Mouse (Mus musculus) E14TG2a.4 (cell line): ENCODE results near the gene C1rb.
"Not testable (repeated sequence)": the region's sequence is repeated elsewhere in the genome, so short reads cannot be mapped to it uniquely, and the experiment has no call there.

Experiments used
- H3K27me3 ChIP-seq: 2 replicates; pipeline ENCODE4 v1.6.1; 2014; ENCODE audit warnings: low read length, control low read depth; ENCODE audit not compliant: insufficient read depth
- H3K36me3 ChIP-seq: 2 replicates; pipeline ENCODE4 v1.6.1; 2014; ENCODE audit warnings: low read length, control low read depth; ENCODE audit not compliant: insufficient read depth
- H3K4me1 ChIP-seq: replicated peaks from 2 replicates; pipeline ENCODE4 v1.6.1; 2014; ENCODE audit warnings: low read depth, low read length, control low read depth
- H3K4me3 ChIP-seq: replicated peaks from 2 replicates; pipeline ENCODE4 v1.5.1; 2014; ENCODE audit warnings: mild to moderate bottlenecking, low read length
- H3K9me3 ChIP-seq: 2 replicates; pipeline ENCODE4 v1.6.1; 2014; ENCODE audit warnings: low read length, control low read depth
- CTCF ChIP-seq: conservative IDR thresholded peaks from 2 replicates; pipeline ENCODE4 v1.5.1; 2014; ENCODE audit warnings: low read length
- NANOG ChIP-seq: IDR thresholded peaks from 2 replicates; pipeline ENCODE4 v1.6.1; 2014; ENCODE audit warnings: borderline replicate concordance, low read length, mixed read lengths
- POU5F1 ChIP-seq: IDR thresholded peaks from 2 replicates; pipeline ENCODE4 v1.6.1; 2014; ENCODE audit warnings: low read length, borderline replicate concordance

C1rb gene

GRCm38 (mm10) chr6:124570026-124570425 lies at the start of gene C1rb:
Gene C1rb, plus strand, starts transcription at chr6:124570294.
- Histone ChIP-seq H3K9me3 (no peaks in the 10 kb centered on the region), H3K4me1 (peaks cover 6% of the 10 kb centered on the region), H3K36me3 (no peaks in the 10 kb centered on the region), H3K4me3 (peak within 1 kb of the TSS; percentile 39), H3K27me3 (no peaks in the 10 kb centered on the region)
- TF ChIP-seq POU5F1 (no peak), CTCF (peak; percentile 97)

GRCm38 (mm10) chr6:124522082-124522481 lies 48.0 kb upstream of the C1rb start:
- not testable (repeated sequence) for H3K36me3 ChIP-seq, H3K4me1 ChIP-seq, H3K4me3 ChIP-seq, H3K27me3 ChIP-seq, H3K9me3 ChIP-seq

DNA sequence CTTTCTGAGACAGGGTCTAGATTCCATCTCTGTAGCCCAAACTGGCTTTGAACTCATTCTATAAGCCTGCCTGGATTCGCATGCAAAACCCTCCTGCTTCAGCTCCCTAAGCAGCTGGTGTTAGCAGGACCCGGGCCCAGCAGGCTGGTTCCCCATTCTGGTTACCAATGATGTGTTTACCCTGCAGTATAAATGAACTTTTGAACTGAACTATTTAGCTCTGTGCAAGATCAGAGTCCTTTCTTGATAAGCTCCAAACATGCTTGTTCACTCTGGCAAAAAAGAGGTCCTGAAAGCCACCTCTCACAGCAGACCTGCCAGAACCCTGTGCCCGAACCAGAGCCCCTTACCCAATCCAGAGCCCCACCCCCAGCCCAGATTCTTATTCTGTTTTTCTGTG lies 42.2 kb upstream of the C1rb start:
- no peak for TF ChIP-seq NANOG
- no peak for TF ChIP-seq POU5F1
- Histone ChIP-seq H3K27me3 (no peaks in the 10 kb centered on the region), H3K4me3 (no peak overlapping the region), H3K9me3 (no peaks in the 10 kb centered on the region), H3K36me3 (no peaks in the 10 kb centered on the region), H3K4me1 (no peaks in the 10 kb centered on the region)

- Histone ChIP-seq H3K27me3 (no peaks in the 10 kb centered on the region), H3K36me3 (no peaks in the 10 kb centered on the region), H3K4me1 (no peaks in the 10 kb centered on the region), H3K4me3 (no peak overlapping the region), H3K9me3 (peaks cover 5% of the 10 kb centered on the region)
- TF ChIP-seq POU5F1 (no peak), NANOG (no peak), CTCF (no peak)
Observed at GRCm38 (mm10) chr6:124531077-124531476, 39.0 kb upstream of the C1rb start.

DNA sequence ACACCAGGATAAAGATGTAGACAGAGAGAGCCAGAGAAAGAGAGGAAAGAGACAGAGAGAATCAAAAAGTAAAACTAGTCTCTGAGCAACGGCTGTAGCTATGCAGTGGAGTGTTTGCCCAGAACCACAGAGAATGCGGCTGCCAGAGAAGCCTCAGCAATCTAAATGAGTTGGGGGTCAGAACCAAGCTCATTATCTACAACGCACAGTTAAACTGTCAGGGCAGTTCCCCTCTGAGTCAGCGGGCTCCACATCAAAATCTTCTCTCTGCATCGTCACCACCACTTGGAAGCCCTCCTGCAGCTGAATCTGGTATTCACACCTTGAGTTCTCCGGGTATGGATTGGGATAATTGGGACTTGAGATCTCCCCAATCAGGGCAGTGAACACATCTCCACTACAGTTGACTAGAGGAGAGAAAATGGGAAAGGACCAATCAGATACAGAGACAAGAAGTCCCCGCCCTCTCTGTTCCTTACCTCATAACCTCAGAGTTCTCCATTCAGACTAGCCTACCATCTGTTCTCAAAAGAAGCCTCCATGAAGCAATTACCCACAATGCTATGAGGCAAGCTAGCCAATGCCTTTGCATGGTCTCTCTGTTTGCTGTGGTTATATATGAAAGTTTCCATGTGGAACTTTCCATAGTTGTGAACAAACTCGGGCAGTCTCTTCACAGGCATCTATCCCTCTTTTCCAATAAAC lies 33.8 kb upstream of the C1rb start:
- H3K27me3 ChIP-seq, H3K4me1 ChIP-seq, H3K9me3 ChIP-seq, H3K36me3 ChIP-seq, H3K4me3 ChIP-seq: not testable (repeated sequence)

DNA sequence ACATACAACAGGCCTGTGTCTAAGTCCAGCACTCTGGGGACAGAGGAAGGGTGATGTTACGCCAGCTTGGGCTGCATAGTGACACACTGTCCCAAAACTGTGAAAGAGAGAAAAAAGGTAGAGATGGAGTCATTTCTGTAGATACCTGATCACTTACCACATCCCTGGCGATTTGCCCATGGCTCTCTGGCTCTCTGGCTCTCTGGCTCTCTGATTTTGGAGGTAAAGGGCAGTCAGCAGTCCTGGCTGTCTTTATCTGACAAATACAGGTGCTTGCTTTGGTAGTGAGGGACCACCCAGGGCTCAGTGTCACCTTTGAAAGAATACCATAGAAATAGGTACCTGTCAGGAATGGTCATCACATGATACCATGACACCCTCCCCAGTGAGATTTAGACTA lies 28.9 kb upstream of the C1rb start:
- not testable (repeated sequence) for H3K4me1 ChIP-seq, H3K36me3 ChIP-seq, H3K9me3 ChIP-seq, H3K27me3 ChIP-seq, H3K4me3 ChIP-seq

DNA sequence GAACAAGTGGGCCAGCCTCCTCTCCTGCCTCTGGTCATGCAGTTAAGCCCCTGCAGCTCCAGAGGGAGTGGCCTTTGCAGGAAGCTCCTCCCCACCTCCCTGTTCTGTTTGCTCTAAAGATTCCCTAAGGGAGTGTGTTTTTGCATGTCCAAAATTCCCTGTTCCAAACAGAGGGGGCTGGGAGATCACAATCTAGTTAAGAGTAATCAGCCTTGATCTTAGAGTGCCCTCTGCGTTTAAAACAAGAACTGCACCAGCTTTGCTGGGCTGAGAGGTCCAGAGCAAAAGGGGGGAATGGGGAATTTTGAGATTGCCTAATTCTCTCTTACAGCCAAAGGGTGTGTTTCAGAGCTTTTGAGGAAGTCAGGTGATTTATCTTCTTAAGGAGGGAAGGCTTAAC lies 27.8 kb upstream of the C1rb start, which contains the start of gene C1s1:
Gene C1s1, minus strand, starts transcription at position 76 of the 400 bp plus-strand sequence.
- H3K27me3 ChIP-seq, H3K4me3 ChIP-seq, H3K4me1 ChIP-seq, H3K36me3 ChIP-seq: not testable (repeated sequence)
- peaks cover 11% of the 10 kb centered on the region for H3K9me3 ChIP-seq
- TF ChIP-seq CTCF: peak; percentile 65

DNA sequence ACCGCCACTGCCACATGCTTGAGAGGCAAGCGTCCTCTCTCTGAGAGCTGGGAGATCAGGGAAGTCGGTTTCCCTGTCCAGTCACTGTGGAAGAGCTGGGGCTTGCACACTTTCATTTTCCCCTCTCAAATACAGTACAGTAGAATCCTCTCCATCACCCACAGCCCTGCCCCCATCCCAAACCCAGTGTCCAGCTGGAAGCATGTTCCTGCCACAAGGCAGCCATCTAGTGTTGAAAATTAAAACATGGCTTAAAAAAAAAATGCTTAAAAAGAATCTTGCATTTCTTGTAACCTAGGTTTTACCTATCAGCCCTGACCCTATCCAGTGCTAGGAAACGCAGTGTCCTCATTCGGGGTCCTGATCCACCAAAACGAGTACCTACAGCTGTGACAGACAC lies 25.6 kb upstream of the C1rb start:
- no peaks in the 10 kb centered on the region for H3K36me3 ChIP-seq
- H3K27me3 ChIP-seq: no peaks in the 10 kb centered on the region
- no peak overlapping the region for H3K4me3 ChIP-seq
- H3K4me1 ChIP-seq: peaks cover 7% of the 10 kb centered on the region
- TF ChIP-seq CTCF (no peak), POU5F1 (no peak), NANOG (no peak)
- H3K9me3 ChIP-seq: peaks cover 18% of the 10 kb centered on the region

- TF ChIP-seq NANOG: no peak
- no peak for TF ChIP-seq CTCF
- no peak for TF ChIP-seq POU5F1
- peaks cover 28% of the 10 kb centered on the region for H3K9me3 ChIP-seq
Observed at GRCm38 (mm10) chr6:124545425-124545824, 24.7 kb upstream of the C1rb start.

DNA sequence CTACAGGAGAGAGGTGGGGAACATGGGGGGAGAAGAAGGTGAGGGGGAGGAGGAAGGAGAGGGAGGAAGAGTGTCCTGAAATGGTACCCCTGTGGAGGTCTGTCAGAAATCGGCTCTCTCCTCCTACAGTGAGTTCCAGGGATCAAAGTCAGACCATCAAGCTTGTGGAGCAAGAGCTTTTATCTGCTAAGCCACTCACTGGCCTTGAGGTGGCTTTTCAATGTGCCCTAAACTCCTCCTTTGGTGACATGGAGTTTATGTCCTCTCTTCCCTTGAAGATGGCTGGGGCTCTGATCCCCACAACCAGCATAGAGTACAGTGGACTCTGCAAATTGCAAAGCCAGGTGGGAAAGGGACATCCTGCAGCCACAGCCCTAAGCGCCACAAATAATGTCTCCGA lies 22.1 kb upstream of the C1rb start:
- peaks cover 36% of the 10 kb centered on the region for H3K9me3 ChIP-seq
- not testable (repeated sequence) for H3K27me3 ChIP-seq, H3K4me1 ChIP-seq, H3K4me3 ChIP-seq, H3K36me3 ChIP-seq

More at GRCm38 (mm10) chr6:124545425-124545824, 24.7 kb upstream of the C1rb start:
- Histone ChIP-seq H3K4me3 (no peak overlapping the region), H3K36me3 (no peaks in the 10 kb centered on the region; the same call in 1 of the 2 replicates), H3K27me3 (no peaks in the 10 kb centered on the region), H3K4me1 (peaks cover 7% of the 10 kb centered on the region)
